Mouse (Mus musculus) hindbrain, embryonic 11.5 days (tissue): ENCODE data around the gene Ugt2b34. TPM values are rescaled to one million over a fixed set of nuclear protein-coding genes. Genes with fewer than 3 reads are reported as not detected.

Source experiments
- ATAC-seq: fragments of 200-750 bp; cut with Nextera tagmentation; 2 replicates; pipeline ENCODE4 v1.8.0; 2017; ENCODE audit warnings: mild to moderate bottlenecking, moderate TSS enrichment, moderate library complexity; ENCODE audit not compliant: low FRiP score
- DNase-seq: peaks from one replicate; pipeline ENCODE4 v3.0.0-alpha.2; 2015; ENCODE audit warnings: low spot score
- H3K27ac ChIP-seq: fragments of 300-500 bp; sonication (generic); 2 replicates; pipeline ENCODE4 v1.5.1; 2014; ENCODE audit warnings: mild to moderate bottlenecking, low read depth, low read length
- H3K27me3 ChIP-seq: fragments of 300-500 bp; sonication (generic); 2 replicates; pipeline ENCODE4 v1.6.1; 2014; ENCODE audit warnings: mild to moderate bottlenecking, low read length, moderate library complexity, mixed read lengths; ENCODE audit not compliant: control insufficient read depth, insufficient read depth
- H3K36me3 ChIP-seq: fragments of 300-500 bp; sonication (generic); 2 replicates; pipeline ENCODE4 v1.6.1; 2014; ENCODE audit warnings: mild to moderate bottlenecking, low read length, moderate library complexity, mixed read lengths; ENCODE audit not compliant: control insufficient read depth, insufficient read depth
- H3K4me1 ChIP-seq: fragments of 300-500 bp; sonication (generic); replicated peaks from 2 replicates; pipeline ENCODE4 v1.6.1; 2014; ENCODE audit warnings: low read length, mixed read lengths; ENCODE audit not compliant: control insufficient read depth, insufficient read depth
- H3K4me2 ChIP-seq: fragments of 300-500 bp; sonication (generic); replicated peaks from 2 replicates; pipeline ENCODE4 v1.6.1; 2014; ENCODE audit warnings: mild to moderate bottlenecking, low read depth, low read length
- H3K4me3 ChIP-seq: fragments of 300-500 bp; sonication (generic); 2 replicates; pipeline ENCODE4 v1.5.1; 2014; ENCODE audit warnings: low read depth, low read length
- H3K9ac ChIP-seq: fragments of 300-500 bp; sonication (generic); 2 replicates; pipeline ENCODE4 v1.6.1; 2014; ENCODE audit warnings: low read depth, low read length
- H3K9me3 ChIP-seq: fragments of 300-500 bp; sonication (generic); 2 replicates; pipeline ENCODE4 v1.6.1; 2016; ENCODE audit warnings: low read length; ENCODE audit not compliant: control insufficient read depth
- WGBS: fragments of 180-500 bp; shearing (Covaris S2); extraction: QIAGEN DNeasy Blood & Tissue Kit; methylation state at CpG from one replicate; pipeline ENCODE4 v1.1.7; 2014; 5-methylcytosine and 5-hydroxymethylcytosine counted together
- polyA plus RNA-seq: library from polyadenylated mRNA; unstranded; fragments of >200 nt; fragmentation: Nextera tagmentation; extraction: Ambion mirVana; gene quantifications from 2 replicates; pipeline ENCODE4 v1.2.1, GENCODE M21; 2014

Gene Ugt2b34
- polyA plus RNA-seq = 0.04 TPM in 1 of 2 replicates, not detected in the other

DNA sequence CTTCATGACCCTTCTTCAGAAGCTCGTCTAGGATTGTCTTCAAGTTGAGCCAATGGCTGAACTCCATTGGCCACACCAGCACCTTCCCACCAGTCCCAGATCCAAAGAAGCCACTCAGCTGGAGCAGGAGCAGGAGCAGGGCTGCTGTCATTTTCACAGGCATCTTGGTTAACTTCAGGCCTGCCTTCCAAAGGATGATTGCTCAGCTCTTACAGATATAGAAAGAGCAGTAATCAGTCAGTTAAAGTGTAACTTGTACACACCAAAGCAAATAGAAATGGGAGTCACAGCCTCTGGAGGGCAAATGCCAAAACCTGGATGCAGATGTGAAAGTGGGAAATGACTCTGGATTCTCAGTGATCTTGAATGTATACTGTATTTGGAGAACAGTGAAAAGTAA, at the start of gene Ugt2b34:
Gene Ugt2b34, minus strand, starts transcription at position 180 of the 400 bp plus-strand sequence.
- ATAC-seq (no peak), DNase-seq (no peak)
- 73% methylated on average over 1 of the region's 1 CpGs for WGBS
- Histone ChIP-seq H3K4me2 (no peak within 1 kb of the TSS), H3K36me3 (no peaks in the 10 kb centered on the region), H3K27me3 (no peaks in the 10 kb centered on the region), H3K4me1 (no peaks in the 10 kb centered on the region), H3K4me3 (no peak within 1 kb of the TSS), H3K9ac (no peak within 1 kb of the TSS), H3K27ac (no peak within 1 kb of the TSS), H3K9me3 (no peaks in the 10 kb centered on the region)

DNA sequence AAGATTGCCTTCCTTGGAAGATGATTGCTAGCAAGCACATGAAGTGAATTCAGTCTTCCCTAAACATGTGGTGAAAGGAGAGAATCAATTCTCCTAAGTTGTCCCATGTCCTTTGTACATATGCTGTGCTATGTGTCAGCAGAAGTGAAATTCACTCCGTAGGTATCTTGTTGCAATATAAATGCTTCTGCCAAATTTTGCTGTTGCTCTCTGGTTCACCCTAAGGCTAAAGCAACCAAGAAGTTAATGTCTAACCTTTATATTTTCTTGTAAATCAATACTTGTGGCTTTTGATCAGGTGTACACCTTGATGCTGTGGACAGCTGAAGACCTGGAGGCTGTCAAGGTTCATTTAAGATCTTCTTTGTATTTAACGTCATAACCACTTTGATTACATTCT, 35.4 kb upstream of the Ugt2b34 start:
- no peak overlapping the region for H3K9ac ChIP-seq
- H3K36me3 ChIP-seq = no peaks in the 10 kb centered on the region
- DNase-seq (no peak), ATAC-seq (no peak)
- WGBS = 89% methylated on average over 2 of the region's 2 CpGs
- no peaks in the 10 kb centered on the region for H3K27me3 ChIP-seq
- no peaks in the 10 kb centered on the region for H3K9me3 ChIP-seq
- H3K4me1 ChIP-seq = no peaks in the 10 kb centered on the region
- no peak overlapping the region for H3K4me3 ChIP-seq
- H3K27ac ChIP-seq = no peak overlapping the region
- H3K4me2 ChIP-seq = no peak overlapping the region

DNA sequence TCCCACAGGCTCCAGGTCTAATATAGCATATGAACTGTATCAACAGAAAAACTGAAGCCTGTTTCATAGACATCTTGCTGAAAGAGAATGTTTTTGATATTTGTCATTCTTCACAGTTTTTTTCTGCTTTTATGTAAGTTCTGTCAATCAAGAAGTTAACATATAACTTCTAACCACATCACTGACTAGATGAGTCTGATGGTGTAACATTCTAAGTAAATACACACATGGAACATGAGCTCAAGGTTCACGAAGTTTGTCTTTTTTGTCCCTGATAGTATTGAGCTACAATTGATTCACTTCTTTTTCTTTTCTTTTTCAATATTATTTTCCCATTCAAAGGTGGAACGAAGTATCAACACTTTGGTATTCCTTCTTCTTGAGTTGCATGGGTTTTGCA, 19.7 kb upstream of the Ugt2b34 start, which contains the start of gene Ugt2b1:
Gene Ugt2b1, minus strand, starts transcription at position 105 of the 400 bp plus-strand sequence.
- DNase-seq = no peak
- WGBS = 86% methylated on average over 2 of the region's 2 CpGs
- H3K9ac ChIP-seq = no peak within 1 kb of the TSS
- H3K36me3 ChIP-seq = no peaks in the 10 kb centered on the region
- no peaks in the 10 kb centered on the region for H3K27me3 ChIP-seq
- H3K4me3 ChIP-seq = no peak within 1 kb of the TSS
- H3K4me2 ChIP-seq = no peak within 1 kb of the TSS
- ATAC-seq = no peak
- H3K9me3 ChIP-seq = no peaks in the 10 kb centered on the region
- no peaks in the 10 kb centered on the region for H3K4me1 ChIP-seq
- H3K27ac ChIP-seq = no peak within 1 kb of the TSS

DNA sequence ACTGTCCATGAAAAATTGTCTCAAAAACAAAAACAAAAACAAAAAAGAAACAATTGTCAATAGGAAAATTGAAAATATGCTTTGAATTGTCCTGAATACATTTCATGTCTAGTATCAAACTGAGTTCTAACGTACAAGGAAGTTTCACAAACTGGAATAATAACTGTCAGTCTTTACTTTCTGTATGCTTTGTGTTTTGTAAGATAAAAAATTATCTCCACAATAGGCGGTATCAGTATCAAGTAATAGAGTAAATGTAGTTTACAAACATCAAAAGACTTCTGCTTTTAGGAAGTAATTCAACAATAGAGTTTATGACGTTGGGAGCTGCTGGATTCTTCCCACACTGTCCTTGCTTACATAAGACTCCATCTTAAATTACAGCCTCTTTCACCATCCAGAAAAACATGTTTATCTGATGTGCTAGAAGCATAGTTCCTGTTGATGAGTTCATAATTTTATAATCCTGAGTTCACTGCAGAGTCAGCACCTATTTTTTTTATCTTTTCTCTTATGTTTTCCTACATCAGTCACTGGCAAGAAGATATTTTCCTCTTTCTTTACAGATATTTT, 14.0 kb upstream of the Ugt2b34 start:
- Histone ChIP-seq H3K9ac (no peak overlapping the region), H3K4me2 (no peak overlapping the region), H3K9me3 (no peaks in the 10 kb centered on the region), H3K36me3 (no peaks in the 10 kb centered on the region), H3K27ac (no peak overlapping the region), H3K4me1 (no peaks in the 10 kb centered on the region), H3K27me3 (no peaks in the 10 kb centered on the region), H3K4me3 (no peak overlapping the region)
- 82% methylated on average over 3 of the region's 3 CpGs for WGBS
- ATAC-seq (no peak), DNase-seq (no peak)

DNA sequence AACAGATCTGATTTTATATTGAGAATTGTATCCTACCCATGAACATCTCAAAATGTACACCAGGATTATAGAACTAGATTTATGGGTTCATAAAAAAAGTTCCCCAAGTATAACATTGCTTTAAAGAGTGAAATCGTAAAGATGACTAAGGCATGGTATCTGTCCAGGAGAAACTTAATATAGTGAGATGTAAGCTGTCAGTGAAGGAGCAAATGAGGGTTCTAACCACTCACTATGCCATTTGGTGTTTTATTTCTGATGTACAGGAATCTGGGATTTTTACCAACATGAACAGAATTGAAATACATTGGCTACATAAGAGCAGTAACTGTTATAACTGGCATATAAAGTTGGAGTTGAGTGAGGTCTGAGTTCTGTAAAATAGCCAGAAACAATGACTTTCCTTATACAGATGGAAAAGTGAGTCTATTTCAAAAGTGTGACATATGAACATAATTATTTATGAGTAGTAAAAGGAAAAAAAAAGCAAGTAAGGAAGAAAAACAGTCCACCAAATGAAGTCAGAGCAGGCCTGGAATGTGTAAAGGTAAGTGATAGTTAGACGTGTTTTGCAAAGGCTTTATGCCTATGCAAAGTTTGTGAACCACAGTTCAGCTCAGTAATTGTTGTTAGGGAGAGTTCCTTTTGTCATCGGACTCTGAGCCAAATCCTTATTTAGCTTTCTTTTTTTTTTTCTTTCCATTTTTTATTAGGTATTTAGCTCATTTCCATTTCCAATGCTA, 4.8 kb upstream of the Ugt2b34 start:
- H3K4me3 ChIP-seq = no peak overlapping the region
- no peak for DNase-seq
- no peak for ATAC-seq
- H3K36me3 ChIP-seq = no peaks in the 10 kb centered on the region
- H3K27ac ChIP-seq = no peak overlapping the region
- H3K9ac ChIP-seq = no peak overlapping the region
- H3K9me3 ChIP-seq = no peaks in the 10 kb centered on the region
- H3K27me3 ChIP-seq = no peaks in the 10 kb centered on the region
- H3K4me1 ChIP-seq = no peaks in the 10 kb centered on the region
- no peak overlapping the region for H3K4me2 ChIP-seq
- WGBS = 86% methylated on average over 3 of the region's 3 CpGs

DNA sequence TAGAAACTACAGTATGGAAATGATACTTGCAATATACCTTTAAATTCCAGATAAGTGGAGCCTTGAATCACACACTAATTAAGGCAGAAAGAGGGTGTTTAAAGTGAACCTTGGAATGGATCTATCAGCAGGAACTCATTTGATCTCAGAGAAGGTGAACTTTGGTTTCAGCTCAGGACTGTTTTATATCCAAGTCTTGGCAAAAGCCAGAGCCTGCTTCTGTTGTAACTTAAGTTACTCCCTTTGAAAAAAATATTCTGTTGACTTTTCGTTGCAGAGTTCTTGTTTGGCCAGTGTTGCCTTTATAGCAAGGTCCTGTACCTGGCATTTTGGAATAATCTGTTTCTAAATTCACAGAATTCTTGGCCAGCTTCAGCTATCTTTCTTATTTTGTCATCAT, 4.0 kb upstream of the Ugt2b34 start:
- Histone ChIP-seq H3K27ac (no peak overlapping the region), H3K9ac (no peak overlapping the region), H3K27me3 (no peaks in the 10 kb centered on the region), H3K4me2 (no peak overlapping the region), H3K4me3 (no peak overlapping the region), H3K4me1 (no peaks in the 10 kb centered on the region), H3K9me3 (no peaks in the 10 kb centered on the region), H3K36me3 (no peaks in the 10 kb centered on the region)
- ATAC-seq (no peak), DNase-seq (no peak)
- WGBS = 84% methylated on average over 1 of the region's 1 CpGs

DNA sequence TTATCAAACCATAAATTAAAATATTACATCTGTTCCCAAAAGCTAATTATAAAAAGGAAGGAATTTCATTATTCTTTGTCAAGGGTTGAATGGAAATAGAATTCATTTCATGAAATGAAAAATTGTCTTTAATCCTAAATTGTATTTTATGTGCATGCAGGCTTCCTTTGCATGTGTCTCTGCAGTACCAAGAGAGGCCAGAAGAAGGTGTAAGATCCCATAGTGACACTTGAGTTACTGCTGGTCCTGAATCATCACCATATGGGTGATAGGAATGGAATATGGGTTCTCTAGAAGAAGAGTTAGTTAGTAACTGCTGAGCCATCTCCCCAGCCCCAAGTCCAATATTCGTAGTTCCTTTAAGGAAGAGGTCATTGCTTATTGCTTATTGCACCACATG, 16.8 kb downstream of the Ugt2b34 start:
- no peak overlapping the region for H3K27ac ChIP-seq
- 83% methylated on average over 1 of the region's 1 CpGs for WGBS
- H3K36me3 ChIP-seq = no peaks in the 10 kb centered on the region
- no peaks in the 10 kb centered on the region for H3K4me1 ChIP-seq
- H3K9me3 ChIP-seq = no peaks in the 10 kb centered on the region
- no peaks in the 10 kb centered on the region for H3K27me3 ChIP-seq
- ATAC-seq (no peak), DNase-seq (no peak)
- no peak overlapping the region for H3K9ac ChIP-seq
- no peak overlapping the region for H3K4me2 ChIP-seq
- no peak overlapping the region for H3K4me3 ChIP-seq

DNA sequence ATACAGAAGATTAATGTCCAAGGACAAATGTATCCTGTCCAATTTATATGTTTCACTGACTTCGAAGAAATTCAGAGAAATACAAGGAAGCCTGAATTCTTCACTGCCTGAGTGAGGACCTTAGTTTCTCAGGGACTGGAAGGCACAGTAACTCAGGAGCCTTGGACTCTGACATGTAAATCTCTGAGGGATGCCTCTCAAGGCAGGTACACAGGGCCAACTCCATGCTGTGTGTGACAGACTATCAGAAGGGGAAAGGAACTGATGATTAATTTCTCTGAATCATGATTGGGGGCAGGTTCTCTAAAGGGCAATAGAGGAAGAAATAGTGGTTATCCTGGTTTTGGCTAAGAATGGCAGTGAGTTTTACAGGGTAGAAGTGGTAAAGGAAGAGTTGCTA, 18.3 kb downstream of the Ugt2b34 start:
- DNase-seq (no peak), ATAC-seq (no peak)
- H3K4me1 ChIP-seq = no peaks in the 10 kb centered on the region
- H3K4me2 ChIP-seq = no peak overlapping the region
- H3K36me3 ChIP-seq = no peaks in the 10 kb centered on the region
- H3K4me3 ChIP-seq = no peak overlapping the region
- no peaks in the 10 kb centered on the region for H3K9me3 ChIP-seq
- no peak overlapping the region for H3K9ac ChIP-seq
- H3K27me3 ChIP-seq = no peaks in the 10 kb centered on the region
- 82% methylated on average over 1 of the region's 1 CpGs for WGBS
- no peak overlapping the region for H3K27ac ChIP-seq

DNA sequence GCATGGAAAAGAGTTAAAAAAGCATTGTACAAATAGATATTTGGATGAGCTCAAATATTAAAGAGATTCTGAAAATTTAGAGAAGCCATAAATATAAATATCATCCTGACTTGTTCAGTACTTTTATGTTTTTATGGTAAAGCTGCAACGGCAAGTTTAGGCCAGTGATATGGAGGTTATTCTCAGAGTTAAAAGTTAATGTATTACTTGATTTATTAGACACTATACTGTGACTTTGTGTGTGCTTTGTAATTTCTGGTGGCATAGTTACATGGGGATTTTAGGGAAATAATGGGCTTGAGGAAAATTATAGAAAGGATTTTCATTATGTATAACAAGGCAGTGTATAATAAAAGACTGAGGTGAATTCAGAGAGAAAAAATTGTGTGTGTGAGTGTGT, 19.7 kb downstream of the Ugt2b34 start:
- no peaks in the 10 kb centered on the region for H3K27me3 ChIP-seq
- ATAC-seq (no peak), DNase-seq (no peak)
- H3K4me2 ChIP-seq = no peak overlapping the region
- no peak overlapping the region for H3K27ac ChIP-seq
- no peaks in the 10 kb centered on the region for H3K4me1 ChIP-seq
- H3K4me3 ChIP-seq = no peak overlapping the region
- WGBS = 96% methylated on average over 1 of the region's 1 CpGs
- no peaks in the 10 kb centered on the region for H3K36me3 ChIP-seq
- no peaks in the 10 kb centered on the region for H3K9me3 ChIP-seq
- no peak overlapping the region for H3K9ac ChIP-seq
